Mouse (Mus musculus): ENCODE data around the gene Olfml2b. TPM values are rescaled to one million over a fixed set of nuclear protein-coding genes. Genes with fewer than 3 reads are reported as not detected.

Gene Olfml2b
- 4.5 and 6.7 TPM in 2 replicates for polyA plus RNA-seq (2014; fragmentation: Nextera tagmentation; extraction: Ambion mirVana)

GRCm38 (mm10) chr1:170644255-170645205, at the start of gene Olfml2b:
TSS of gene Olfml2b (plus strand) at chr1:170644532.
- Histone ChIP-seq H3K4me3 (ENCODE audit: low read depth, low read length) (peak within 1 kb of the TSS; percentile 39), H3K27ac (ENCODE audit: low read depth, low read length) (no peak within 1 kb of the TSS), H3K9ac (ENCODE audit: low read depth, low read length) (peak within 1 kb of the TSS; percentile 52), H3K27me3 (ENCODE audit: control insufficient read depth, insufficient read depth, low read length) (no peaks in the 10 kb centered on the region; the same call in 1 of the 2 replicates), H3K9me3 (ENCODE audit: control insufficient read depth, low read length) (no peaks in the 10 kb centered on the region), H3K4me2 (replicated peaks; ENCODE audit: low read depth, low read length) (peak within 1 kb of the TSS; percentile 71), H3K36me3 (ENCODE audit: control insufficient read depth, insufficient read depth, low read length) (no peaks in the 10 kb centered on the region), H3K4me1 (replicated peaks; ENCODE audit: control insufficient read depth, insufficient read depth, low read length) (no peaks in the 10 kb centered on the region)
- ATAC-seq (ENCODE audit: low FRiP score) (peak; percentile 98), DNase-seq (ENCODE audit: low spot score) (peak; percentile 87)
- WGBS, result 16% methylated on average over 47 of the region's 51 CpGs

GRCm38 (mm10) chr1:170594575-170594974, 49.8 kb upstream of the Olfml2b start:
- 94% methylated on average over 7 of the region's 7 CpGs for WGBS
- H3K4me3 ChIP-seq (ENCODE audit: low read depth, low read length), result no peak overlapping the region
- H3K27ac ChIP-seq (ENCODE audit: low read depth, low read length), result no peak overlapping the region
- no peaks in the 10 kb centered on the region for H3K36me3 ChIP-seq (ENCODE audit: control insufficient read depth, insufficient read depth, low read length)
- H3K9ac ChIP-seq (ENCODE audit: low read depth, low read length), result no peak overlapping the region
- DNase-seq (ENCODE audit: low spot score), result no peak
- no peak overlapping the region for H3K4me2 ChIP-seq (replicated peaks; ENCODE audit: low read depth, low read length)
- no peak for ATAC-seq (ENCODE audit: low FRiP score)
- no peaks in the 10 kb centered on the region for H3K9me3 ChIP-seq (ENCODE audit: control insufficient read depth, low read length)
- H3K4me1 ChIP-seq (replicated peaks; ENCODE audit: control insufficient read depth, insufficient read depth, low read length), result no peaks in the 10 kb centered on the region
- no peaks in the 10 kb centered on the region for H3K27me3 ChIP-seq (ENCODE audit: control insufficient read depth, insufficient read depth, low read length)

GRCm38 (mm10) chr1:170605228-170606001, 38.9 kb upstream of the Olfml2b start:
- WGBS, result 73% methylated on average over 21 of the region's 21 CpGs
- no peaks in the 10 kb centered on the region for H3K27me3 ChIP-seq (ENCODE audit: control insufficient read depth, insufficient read depth, low read length)
- no peak overlapping the region for H3K27ac ChIP-seq (ENCODE audit: low read depth, low read length)
- no peak for ATAC-seq (ENCODE audit: low FRiP score)
- DNase-seq (ENCODE audit: low spot score), result no peak
- no peak overlapping the region for H3K4me3 ChIP-seq (ENCODE audit: low read depth, low read length)
- H3K4me2 ChIP-seq (replicated peaks; ENCODE audit: low read depth, low read length), result no peak overlapping the region
- H3K9me3 ChIP-seq (ENCODE audit: control insufficient read depth, low read length), result no peaks in the 10 kb centered on the region
- H3K36me3 ChIP-seq (ENCODE audit: control insufficient read depth, insufficient read depth, low read length), result no peaks in the 10 kb centered on the region
- no peak overlapping the region for H3K9ac ChIP-seq (ENCODE audit: low read depth, low read length)
- no peaks in the 10 kb centered on the region for H3K4me1 ChIP-seq (replicated peaks; ENCODE audit: control insufficient read depth, insufficient read depth, low read length)

GRCm38 (mm10) chr1:170607231-170607917, 37.0 kb upstream of the Olfml2b start:
- Histone ChIP-seq H3K36me3 (ENCODE audit: control insufficient read depth, insufficient read depth, low read length) (no peaks in the 10 kb centered on the region), H3K4me3 (ENCODE audit: low read depth, low read length) (no peak overlapping the region), H3K9me3 (ENCODE audit: control insufficient read depth, low read length) (no peaks in the 10 kb centered on the region), H3K27me3 (ENCODE audit: control insufficient read depth, insufficient read depth, low read length) (no peaks in the 10 kb centered on the region), H3K9ac (ENCODE audit: low read depth, low read length) (no peak overlapping the region), H3K4me1 (replicated peaks; ENCODE audit: control insufficient read depth, insufficient read depth, low read length) (no peaks in the 10 kb centered on the region), H3K4me2 (replicated peaks; ENCODE audit: low read depth, low read length) (no peak overlapping the region), H3K27ac (ENCODE audit: low read depth, low read length) (no peak overlapping the region)
- ATAC-seq (ENCODE audit: low FRiP score) (no peak), DNase-seq (ENCODE audit: low spot score) (no peak)
- 91% methylated on average over 8 of the region's 8 CpGs for WGBS

GRCm38 (mm10) chr1:170608461-170609071, 35.8 kb upstream of the Olfml2b start:
- no peaks in the 10 kb centered on the region for H3K36me3 ChIP-seq (ENCODE audit: control insufficient read depth, insufficient read depth, low read length)
- DNase-seq (ENCODE audit: low spot score), result no peak

GRCm38 (mm10) chr1:170609872-170610271, 34.5 kb upstream of the Olfml2b start:
- ATAC-seq (ENCODE audit: low FRiP score) (no peak), DNase-seq (ENCODE audit: low spot score) (no peak)
- Histone ChIP-seq H3K27ac (ENCODE audit: low read depth, low read length) (no peak overlapping the region), H3K4me1 (replicated peaks; ENCODE audit: control insufficient read depth, insufficient read depth, low read length) (no peaks in the 10 kb centered on the region), H3K4me3 (ENCODE audit: low read depth, low read length) (no peak overlapping the region), H3K9me3 (ENCODE audit: control insufficient read depth, low read length) (no peaks in the 10 kb centered on the region), H3K27me3 (ENCODE audit: control insufficient read depth, insufficient read depth, low read length) (no peaks in the 10 kb centered on the region), H3K36me3 (ENCODE audit: control insufficient read depth, insufficient read depth, low read length) (no peaks in the 10 kb centered on the region), H3K4me2 (replicated peaks; ENCODE audit: low read depth, low read length) (no peak overlapping the region), H3K9ac (ENCODE audit: low read depth, low read length) (no peak overlapping the region)
- 82% methylated on average over 7 of the region's 7 CpGs for WGBS

More at GRCm38 (mm10) chr1:170608461-170609071, 35.8 kb upstream of the Olfml2b start:
- Histone ChIP-seq H3K27ac (ENCODE audit: low read depth, low read length) (no peak overlapping the region), H3K9me3 (ENCODE audit: control insufficient read depth, low read length) (no peaks in the 10 kb centered on the region), H3K9ac (ENCODE audit: low read depth, low read length) (no peak overlapping the region), H3K4me2 (replicated peaks; ENCODE audit: low read depth, low read length) (no peak overlapping the region), H3K27me3 (ENCODE audit: control insufficient read depth, insufficient read depth, low read length) (no peaks in the 10 kb centered on the region), H3K4me3 (ENCODE audit: low read depth, low read length) (no peak overlapping the region), H3K4me1 (replicated peaks; ENCODE audit: control insufficient read depth, insufficient read depth, low read length) (no peaks in the 10 kb centered on the region)
- 90% methylated on average over 3 of the region's 3 CpGs for WGBS
- no peak for ATAC-seq (ENCODE audit: low FRiP score)

GRCm38 (mm10) chr1:170610289-170610688, 34.0 kb upstream of the Olfml2b start:
- Histone ChIP-seq H3K27ac (ENCODE audit: low read depth, low read length) (no peak overlapping the region), H3K4me2 (replicated peaks; ENCODE audit: low read depth, low read length) (no peak overlapping the region), H3K27me3 (ENCODE audit: control insufficient read depth, insufficient read depth, low read length) (no peaks in the 10 kb centered on the region), H3K36me3 (ENCODE audit: control insufficient read depth, insufficient read depth, low read length) (no peaks in the 10 kb centered on the region), H3K4me3 (ENCODE audit: low read depth, low read length) (no peak overlapping the region), H3K9me3 (ENCODE audit: control insufficient read depth, low read length) (no peaks in the 10 kb centered on the region), H3K9ac (ENCODE audit: low read depth, low read length) (no peak overlapping the region), H3K4me1 (replicated peaks; ENCODE audit: control insufficient read depth, insufficient read depth, low read length) (no peaks in the 10 kb centered on the region)
- ATAC-seq (ENCODE audit: low FRiP score), result no peak
- 83% methylated on average over 3 of the region's 3 CpGs for WGBS
- no peak for DNase-seq (ENCODE audit: low spot score)

- 91% methylated on average over 3 of the region's 3 CpGs for WGBS
- no peak overlapping the region for H3K4me2 ChIP-seq (replicated peaks; ENCODE audit: low read depth, low read length)
- H3K27me3 ChIP-seq (ENCODE audit: control insufficient read depth, insufficient read depth, low read length), result no peaks in the 10 kb centered on the region
- no peaks in the 10 kb centered on the region for H3K9me3 ChIP-seq (ENCODE audit: control insufficient read depth, low read length)
- H3K4me1 ChIP-seq (replicated peaks; ENCODE audit: control insufficient read depth, insufficient read depth, low read length), result no peaks in the 10 kb centered on the region
- no peak overlapping the region for H3K9ac ChIP-seq (ENCODE audit: low read depth, low read length)
- H3K27ac ChIP-seq (ENCODE audit: low read depth, low read length), result no peak overlapping the region
- H3K36me3 ChIP-seq (ENCODE audit: control insufficient read depth, insufficient read depth, low read length), result no peaks in the 10 kb centered on the region
- H3K4me3 ChIP-seq (ENCODE audit: low read depth, low read length), result no peak overlapping the region
- DNase-seq (ENCODE audit: low spot score), result no peak
- no peak for ATAC-seq (ENCODE audit: low FRiP score)
Measured at GRCm38 (mm10) chr1:170610695-170611094, 33.6 kb upstream of the Olfml2b start.
